Mouse (Mus musculus) lung, postnatal 36 days (tissue): Measurements from ENCODE around the gene Gm9887.
"Not testable (repeated sequence)": the region's sequence is repeated elsewhere in the genome, so short reads cannot be mapped to it uniquely, and the experiment has no call there.

Experiments
- DNase-seq: peaks from one replicate; pipeline ENCODE4 v3.0.0; 2022; ENCODE audit warnings: mixed read lengths

Gm9887 gene

GRCm38 (mm10) chr12:69371854-69372671 lies at the start of gene Gm9887, which contains the start of gene Arf6:
Gene Gm9887, minus strand, starts transcription at chr12:69372458.
Gene Arf6, plus strand, starts transcription at chr12:69372150.
- DNase-seq: peak; percentile 97

GRCm38 (mm10) chr12:69420716-69421115 lies 48.5 kb upstream of the Gm9887 start:
- no peak for DNase-seq

- no peak for DNase-seq
These were observed 47.3 kb upstream of the Gm9887 start for GRCm38 (mm10) chr12:69419606-69420005.

GRCm38 (mm10) chr12:69419017-69419605 lies 46.9 kb upstream of the Gm9887 start:
- DNase-seq: peak; percentile 30

- DNase-seq: no peak
These were observed 46.3 kb upstream of the Gm9887 start for GRCm38 (mm10) chr12:69418606-69419005.

GRCm38 (mm10) chr12:69417701-69418291 lies 45.5 kb upstream of the Gm9887 start:
- DNase-seq: no peak

GRCm38 (mm10) chr12:69416793-69417192 lies 44.5 kb upstream of the Gm9887 start:
- no peak for DNase-seq

GRCm38 (mm10) chr12:69414826-69415572 lies 42.7 kb upstream of the Gm9887 start:
- DNase-seq: no peak

- no peak for DNase-seq
These were observed 41.0 kb upstream of the Gm9887 start for GRCm38 (mm10) chr12:69413303-69413702.

GRCm38 (mm10) chr12:69411936-69412335 lies 39.7 kb upstream of the Gm9887 start:
- DNase-seq: no peak

GRCm38 (mm10) chr12:69410767-69411166 lies 38.5 kb upstream of the Gm9887 start:
- DNase-seq: no peak

GRCm38 (mm10) chr12:69402594-69403167 lies 30.4 kb upstream of the Gm9887 start:
- DNase-seq: no peak

GRCm38 (mm10) chr12:69402100-69402499 lies 29.8 kb upstream of the Gm9887 start:
- DNase-seq: no peak

- no peak for DNase-seq
These were observed 28.6 kb upstream of the Gm9887 start for GRCm38 (mm10) chr12:69400871-69401286.

GRCm38 (mm10) chr12:69400367-69400766 lies 28.1 kb upstream of the Gm9887 start:
- no peak for DNase-seq

- no peak for DNase-seq
These were observed 22.2 kb upstream of the Gm9887 start for GRCm38 (mm10) chr12:69394456-69394855.

GRCm38 (mm10) chr12:69393076-69393475 lies 20.8 kb upstream of the Gm9887 start:
- no peak for DNase-seq

- DNase-seq: no peak
These were observed 17.9 kb upstream of the Gm9887 start for GRCm38 (mm10) chr12:69390000-69390698.

- DNase-seq: no peak
These were observed 17.1 kb upstream of the Gm9887 start for GRCm38 (mm10) chr12:69389273-69389938.

- no peak for DNase-seq
These were observed 16.1 kb upstream of the Gm9887 start for GRCm38 (mm10) chr12:69388321-69388869.

- DNase-seq: not testable (repeated sequence)
These were observed 14.0 kb upstream of the Gm9887 start for GRCm38 (mm10) chr12:69386281-69386732.
